Comparison of ENCODE assay signal across 14 mouse cellular contexts in the genomic region with DNA sequence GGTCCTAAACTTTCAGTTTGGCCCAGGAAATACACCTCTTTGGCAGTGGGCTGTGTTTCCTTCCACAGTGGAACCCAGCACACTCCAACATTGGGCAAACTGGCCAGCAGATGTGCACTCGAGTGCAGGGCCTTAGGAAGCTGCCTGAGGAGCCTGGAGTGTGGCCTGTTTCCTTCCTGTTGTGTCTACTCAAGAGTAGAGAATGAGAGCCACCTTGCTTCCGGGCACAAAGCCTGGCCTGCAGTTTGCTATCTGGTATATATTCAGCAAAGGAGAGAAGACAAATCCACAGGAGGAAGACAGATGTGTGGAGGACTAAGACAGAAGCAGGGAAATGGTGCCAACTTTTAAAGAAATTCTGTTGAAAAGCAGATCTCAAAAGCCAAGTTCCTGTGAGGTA.
A peak's percentile ranks its signal among the peaks of the same experiment; 100 is the strongest.
DNase-seq lines count a peak whose midpoint lies in the region; ATAC-seq lines count a peak whose summit lies in the region.
"Had no signal": no experiment of that assay in that cellular context is flagged by ENCODE, and none has a peak within 500 bp of the region (broad histone marks: within the 10 kb centered on the region; RNA-seq: fewer than 3 reads in every experiment).

No protein-coding gene starts in this region.

- peak; percentile 52; the same call in 1 of the 2 replicates for ATAC-seq in frontal cortex, adult (ENCODE audit: low TSS enrichment)
- ATAC-seq in megakaryocyte progenitor cell, adult 5-6 weeks (replicated peaks; ENCODE audit: poor library complexity): peak; percentile 58
- ATAC-seq: midbrain, embryonic 16.5 days had no signal

- DNase-seq in frontal cortex, postnatal 10 days (ENCODE audit: low spot score in 2 of 2): no peak
- DNase-seq in B cell, adult 2 months: peak; percentile 12 to 16
- DNase-seq in brain, adult 2 months (ENCODE audit: low read depth, low spot score): peak; percentile 35
- DNase-seq in adrenal gland, adult 18-20 months (ENCODE audit: low spot score in 2 of 2): no peak
- DNase-seq in lung, postnatal 36 days: no peak
- no peak for DNase-seq in left cerebral cortex, adult 8-10 months (ENCODE audit: low spot score in 2 of 2)
- DNase-seq: adrenal gland, postnatal 14 days; cerebellum, adult 18-20 months; heart, adult 18-20 months; heart, postnatal 4 days; liver, embryonic 13.5 days had no signal

Comparison
In these comparisons a context has a peak if more than half of its experiments do, and no peak if none do; other contexts are left out.
1. DNase-seq: peak in B cell, adult 2 months (2 of 2) and brain, adult 2 months (single experiment); none in frontal cortex, postnatal 10 days (0 of 2), adrenal gland, adult 18-20 months (0 of 2), lung, postnatal 36 days (single experiment) and left cerebral cortex, adult 8-10 months (0 of 2).